Mouse (Mus musculus) midbrain, embryonic 10.5 days (tissue): ENCODE measurements around the gene Gm11992. TPM values are rescaled to one million over a fixed set of nuclear protein-coding genes. Genes with fewer than 3 reads are reported as not detected.

Source experiments
- DNase-seq: peaks from one replicate; pipeline ENCODE4 v3.0.0-alpha.2; 2017; ENCODE audit warnings: low spot score
- H3K27ac ChIP-seq: fragments of 300-500 bp; sonication (generic); replicated peaks from 2 replicates; pipeline ENCODE4 v1.5.1; 2016; ENCODE audit warnings: mild to moderate bottlenecking
- H3K27me3 ChIP-seq: fragments of 300-500 bp; sonication (generic); 2 replicates; pipeline ENCODE4 v1.6.1; 2016; ENCODE audit warnings: low read depth, mild to moderate bottlenecking; ENCODE audit not compliant: poor library complexity, severe bottlenecking
- H3K36me3 ChIP-seq: fragments of 300-500 bp; sonication (generic); 2 replicates; pipeline ENCODE4 v1.6.1; 2016; ENCODE audit warnings: mild to moderate bottlenecking, moderate library complexity
- H3K4me1 ChIP-seq: fragments of 300-500 bp; sonication (generic); 2 replicates; pipeline ENCODE4 v1.6.1; 2016
- H3K4me3 ChIP-seq: fragments of 300-500 bp; sonication (generic); 2 replicates; pipeline ENCODE4 v1.5.1; 2016; ENCODE audit warnings: mild to moderate bottlenecking, moderate library complexity
- H3K9me3 ChIP-seq: fragments of 300-500 bp; sonication (generic); replicated peaks from 2 replicates; pipeline ENCODE4 v1.6.1; 2016; ENCODE audit warnings: mild to moderate bottlenecking
- WGBS: fragments of 180-500 bp; shearing (Covaris S2); methylation state at CpG from one replicate; pipeline ENCODE4 v1.1.7; 2016; 5-methylcytosine and 5-hydroxymethylcytosine counted together
- polyA plus RNA-seq: library from polyadenylated mRNA; unstranded; fragments of >200 nt; fragmentation: Nextera tagmentation; extraction: Ambion mirVana; gene quantifications from 2 replicates; pipeline ENCODE4 v1.2.1, GENCODE M21; 2016

The Gm11992 gene
- polyA plus RNA-seq, 1 experiment from 2014 or later = 0.64 TPM

GRCm38 (mm10) chr11:9048703-9049060 is 288 bp downstream of the Gm11992 start, which contains the start of gene Sun3:
Sun3 (minus strand) TSS chr11:9048991.
- no peaks in the 10 kb centered on the region for H3K9me3 ChIP-seq
- H3K4me1 ChIP-seq = peaks cover 9% of the 10 kb centered on the region
- H3K27ac ChIP-seq = peak within 1 kb of the TSS; percentile 50; the same call in 1 of the 2 replicates
- 1% methylated on average over 18 of the region's 18 CpGs for WGBS
- no peak for DNase-seq
- peaks cover 24% of the 10 kb centered on the region for H3K27me3 ChIP-seq
- H3K36me3 ChIP-seq = no peaks in the 10 kb centered on the region
- peak within 1 kb of the TSS; percentile 67 for H3K4me3 ChIP-seq

GRCm38 (mm10) chr11:9050241-9050640 is 1.8 kb downstream of the Gm11992 start:
- Histone ChIP-seq H3K4me1 (peaks cover 9% of the 10 kb centered on the region), H3K4me3 (no peak overlapping the region), H3K9me3 (no peaks in the 10 kb centered on the region), H3K36me3 (no peaks in the 10 kb centered on the region), H3K27me3 (peaks cover 24% of the 10 kb centered on the region), H3K27ac (no peak overlapping the region)
- DNase-seq = no peak
- WGBS = 85% methylated on average over 4 of the region's 4 CpGs

GRCm38 (mm10) chr11:9051895-9052294 is 3.5 kb downstream of the Gm11992 start:
- whole genome bisulfite sequencing = 78% methylated on average over 2 of the region's 2 CpGs
- peaks cover 9% of the 10 kb centered on the region for H3K4me1 ChIP-seq
- no peak overlapping the region for H3K27ac ChIP-seq
- no peaks in the 10 kb centered on the region for H3K36me3 ChIP-seq
- H3K4me3 ChIP-seq = no peak overlapping the region
- H3K27me3 ChIP-seq = peaks cover 24% of the 10 kb centered on the region
- no peaks in the 10 kb centered on the region for H3K9me3 ChIP-seq
- DNase-seq = no peak

- 88% methylated on average over 2 of the region's 2 CpGs for WGBS
- DNase-seq = no peak
- no peaks in the 10 kb centered on the region for H3K9me3 ChIP-seq
Observed at GRCm38 (mm10) chr11:9056937-9057336, 8.5 kb downstream of the Gm11992 start.

GRCm38 (mm10) chr11:9057711-9058110 is 9.3 kb downstream of the Gm11992 start:
- no peak overlapping the region for H3K27ac ChIP-seq
- no peak for DNase-seq
- no peaks in the 10 kb centered on the region for H3K36me3 ChIP-seq
- H3K27me3 ChIP-seq = no peaks in the 10 kb centered on the region
- 92% methylated on average over 4 of the region's 4 CpGs for WGBS
- H3K4me3 ChIP-seq = no peak overlapping the region
- H3K9me3 ChIP-seq = no peaks in the 10 kb centered on the region
- no peaks in the 10 kb centered on the region for H3K4me1 ChIP-seq

More at GRCm38 (mm10) chr11:9056937-9057336, 8.5 kb downstream of the Gm11992 start:
- H3K27ac ChIP-seq = no peak overlapping the region
- H3K27me3 ChIP-seq = no peaks in the 10 kb centered on the region
- H3K4me3 ChIP-seq = no peak overlapping the region
- no peaks in the 10 kb centered on the region for H3K36me3 ChIP-seq
- no peaks in the 10 kb centered on the region for H3K4me1 ChIP-seq

GRCm38 (mm10) chr11:9060029-9060428 is 11.6 kb downstream of the Gm11992 start:
- DNase-seq = no peak
- Histone ChIP-seq H3K4me3 (no peak overlapping the region), H3K27ac (no peak overlapping the region), H3K9me3 (no peaks in the 10 kb centered on the region), H3K36me3 (no peaks in the 10 kb centered on the region), H3K27me3 (no peaks in the 10 kb centered on the region), H3K4me1 (no peaks in the 10 kb centered on the region)
- 78% methylated on average over 1 of the region's 1 CpGs for WGBS

GRCm38 (mm10) chr11:9060484-9060883 is 12.1 kb downstream of the Gm11992 start:
- H3K36me3 ChIP-seq = no peaks in the 10 kb centered on the region
- no peaks in the 10 kb centered on the region for H3K9me3 ChIP-seq
- 76% methylated on average over 5 of the region's 5 CpGs for WGBS
- no peak overlapping the region for H3K27ac ChIP-seq
- H3K4me1 ChIP-seq = no peaks in the 10 kb centered on the region
- no peak for DNase-seq
- H3K4me3 ChIP-seq = no peak overlapping the region
- H3K27me3 ChIP-seq = no peaks in the 10 kb centered on the region

GRCm38 (mm10) chr11:9076444-9076843 is 28.1 kb downstream of the Gm11992 start:
- Histone ChIP-seq H3K27ac (no peak overlapping the region), H3K4me1 (no peaks in the 10 kb centered on the region), H3K9me3 (no peaks in the 10 kb centered on the region), H3K27me3 (no peaks in the 10 kb centered on the region), H3K4me3 (no peak overlapping the region), H3K36me3 (no peaks in the 10 kb centered on the region)
- 93% methylated on average over 3 of the region's 3 CpGs for WGBS
- DNase-seq = no peak

GRCm38 (mm10) chr11:9113189-9113588 is 64.8 kb downstream of the Gm11992 start:
- H3K4me1 ChIP-seq = peaks cover 25% of the 10 kb centered on the region
- WGBS = 77% methylated on average over 2 of the region's 2 CpGs
- H3K36me3 ChIP-seq = no peaks in the 10 kb centered on the region
- H3K27me3 ChIP-seq = peaks cover 41% of the 10 kb centered on the region
- no peak overlapping the region for H3K27ac ChIP-seq
- DNase-seq = no peak
- H3K9me3 ChIP-seq = no peaks in the 10 kb centered on the region
- no peak overlapping the region for H3K4me3 ChIP-seq

GRCm38 (mm10) chr11:9115367-9116120 is 67.2 kb downstream of the Gm11992 start:
- H3K27me3 ChIP-seq = peaks cover 62% of the 10 kb centered on the region
- WGBS = 12% methylated on average over 9 of the region's 9 CpGs
- H3K9me3 ChIP-seq = no peaks in the 10 kb centered on the region
- H3K36me3 ChIP-seq = no peaks in the 10 kb centered on the region
- H3K4me1 ChIP-seq = peaks cover 48% of the 10 kb centered on the region
- H3K27ac ChIP-seq = no peak overlapping the region
- H3K4me3 ChIP-seq = no peak overlapping the region; the same call in 1 of the 2 replicates
- peak; percentile 13 for DNase-seq

GRCm38 (mm10) chr11:9116121-9116520 is 67.7 kb downstream of the Gm11992 start:
- no peaks in the 10 kb centered on the region for H3K36me3 ChIP-seq
- peaks cover 66% of the 10 kb centered on the region for H3K27me3 ChIP-seq
- WGBS = under 1% methylated on average over 10 of the region's 10 CpGs
- DNase-seq = peak; percentile 22
- no peak overlapping the region for H3K27ac ChIP-seq
- H3K4me3 ChIP-seq = peak overlapping the region; percentile 29
- peaks cover 52% of the 10 kb centered on the region for H3K4me1 ChIP-seq
- H3K9me3 ChIP-seq = no peaks in the 10 kb centered on the region

GRCm38 (mm10) chr11:9116916-9117315 is 68.5 kb downstream of the Gm11992 start:
- peaks cover 52% of the 10 kb centered on the region for H3K4me1 ChIP-seq
- no peaks in the 10 kb centered on the region for H3K36me3 ChIP-seq
- H3K27me3 ChIP-seq = peaks cover 66% of the 10 kb centered on the region
- H3K4me3 ChIP-seq = no peak overlapping the region
- H3K9me3 ChIP-seq = no peaks in the 10 kb centered on the region
- 9% methylated on average over 3 of the region's 3 CpGs for WGBS
- no peak overlapping the region for H3K27ac ChIP-seq
- DNase-seq = no peak

- peak overlapping the region; percentile 1; the same call in 1 of the 2 replicates for H3K27ac ChIP-seq
- H3K27me3 ChIP-seq = peaks cover 66% of the 10 kb centered on the region
Observed at GRCm38 (mm10) chr11:9117358-9118049, 69.1 kb downstream of the Gm11992 start.

More at GRCm38 (mm10) chr11:9117358-9118049, 69.1 kb downstream of the Gm11992 start:
- no peaks in the 10 kb centered on the region for H3K36me3 ChIP-seq
- H3K9me3 ChIP-seq = no peaks in the 10 kb centered on the region
- peak overlapping the region; percentile 60 for H3K4me3 ChIP-seq
- peak; percentile 46 for DNase-seq
- WGBS = 1% methylated on average over 13 of the region's 13 CpGs
- H3K4me1 ChIP-seq = peaks cover 52% of the 10 kb centered on the region
